Mouse (Mus musculus) MN1 (cell line): ENCODE data around the gene 4930444G20Rik.
"Not testable (repeated sequence)": the region's sequence is repeated elsewhere in the genome, so short reads cannot be mapped to it uniquely, and the experiment has no call there.

Experiments used
- DNase-seq: peaks from one replicate; pipeline ENCODE4 v3.0.0-alpha.2; 2016; ENCODE audit warnings: low spot score

4930444G20Rik gene

GRCm38 (mm10) chr10:22067979-22068378 lies at the start of gene 4930444G20Rik:
Gene 4930444G20Rik (minus strand): TSS chr10:22068079.
- DNase-seq: not testable (repeated sequence)

- DNase-seq: no peak
Measured at GRCm38 (mm10) chr10:22074531-22074930, 6.7 kb upstream of the 4930444G20Rik start.

- no peak for DNase-seq
Measured at GRCm38 (mm10) chr10:22072739-22073138, 4.9 kb upstream of the 4930444G20Rik start.

- no peak for DNase-seq
Measured at GRCm38 (mm10) chr10:22070576-22070975, 2.7 kb upstream of the 4930444G20Rik start.

GRCm38 (mm10) chr10:22070168-22070567 lies 2.3 kb upstream of the 4930444G20Rik start:
- DNase-seq: no peak

- no peak for DNase-seq
Measured at GRCm38 (mm10) chr10:22059415-22059814, 8.5 kb downstream of the 4930444G20Rik start.

GRCm38 (mm10) chr10:22059026-22059325 lies 8.9 kb downstream of the 4930444G20Rik start:
- DNase-seq: no peak

- no peak for DNase-seq
Measured at GRCm38 (mm10) chr10:22058218-22059025, 9.5 kb downstream of the 4930444G20Rik start.

GRCm38 (mm10) chr10:22055308-22055707 lies 12.6 kb downstream of the 4930444G20Rik start:
- DNase-seq: no peak

- not testable (repeated sequence) for DNase-seq
Measured at GRCm38 (mm10) chr10:22036256-22036655, 31.6 kb downstream of the 4930444G20Rik start.

GRCm38 (mm10) chr10:22034303-22034702 lies 33.6 kb downstream of the 4930444G20Rik start:
- DNase-seq: no peak

- peak; percentile 5 for DNase-seq
Measured at GRCm38 (mm10) chr10:22018618-22019017, 49.3 kb downstream of the 4930444G20Rik start.

- no peak for DNase-seq
Measured at GRCm38 (mm10) chr10:22017469-22018159, 50.3 kb downstream of the 4930444G20Rik start.
